Mouse (Mus musculus) midbrain, embryonic 16.5 days (tissue): ENCODE measurements around the gene Snd1. TPM values are rescaled to one million over a fixed set of nuclear protein-coding genes. Genes with fewer than 3 reads are reported as not detected.
A peak's percentile ranks its signal among the peaks of the same experiment; 100 is the strongest.

Experiments
- ATAC-seq: fragments of 200-750 bp; cut with Nextera tagmentation; 2 replicates; pipeline ENCODE4 v1.8.0; 2017; ENCODE audit warnings: moderate TSS enrichment
- H3K27ac ChIP-seq: fragments of 300-500 bp; sonication (generic); 2 replicates; pipeline ENCODE4 v1.5.1; 2014; ENCODE audit warnings: mild to moderate bottlenecking, low read length, mixed read lengths
- H3K27me3 ChIP-seq: fragments of 300-500 bp; sonication (generic); 2 replicates; pipeline ENCODE4 v1.6.1; 2014; ENCODE audit warnings: low read depth, low read length, mixed read lengths; ENCODE audit not compliant: control insufficient read depth, insufficient read depth
- H3K36me3 ChIP-seq: fragments of 300-500 bp; sonication (generic); 2 replicates; pipeline ENCODE4 v1.6.1; 2014; ENCODE audit warnings: mild to moderate bottlenecking, low read length, moderate library complexity, mixed read lengths; ENCODE audit not compliant: control insufficient read depth, insufficient read depth
- H3K4me1 ChIP-seq: fragments of 300-500 bp; sonication (generic); 2 replicates; pipeline ENCODE4 v1.6.1; 2014; ENCODE audit warnings: mild to moderate bottlenecking, low read length, mixed read lengths; ENCODE audit not compliant: control insufficient read depth, insufficient read depth
- H3K4me2 ChIP-seq: fragments of 300-500 bp; sonication (generic); 2 replicates; pipeline ENCODE4 v1.6.1; 2014; ENCODE audit warnings: mild to moderate bottlenecking, low read length, mixed read lengths
- H3K4me3 ChIP-seq: fragments of 300-500 bp; sonication (generic); 2 replicates; pipeline ENCODE4 v1.5.1; 2014; ENCODE audit warnings: low read depth, mild to moderate bottlenecking, low read length, moderate library complexity, mixed read lengths
- H3K9ac ChIP-seq: fragments of 300-500 bp; sonication (generic); 2 replicates; pipeline ENCODE4 v1.6.1; 2014; ENCODE audit warnings: low read depth, low read length, mixed read lengths
- H3K9me3 ChIP-seq: fragments of 300-500 bp; sonication (generic); replicated peaks from 2 replicates; pipeline ENCODE4 v1.6.1; 2014; ENCODE audit warnings: mild to moderate bottlenecking, low read length, mixed read lengths; ENCODE audit not compliant: control insufficient read depth, poor library complexity, severe bottlenecking
- WGBS: fragments of 180-500 bp; shearing (Covaris S2); extraction: QIAGEN DNeasy Blood & Tissue Kit; methylation state at CpG from one replicate; pipeline ENCODE4 v1.1.7; 2014; 5-methylcytosine and 5-hydroxymethylcytosine counted together
- polyA plus RNA-seq: library from polyadenylated mRNA; unstranded; fragments of >200 nt; fragmentation: Nextera tagmentation; extraction: Ambion mirVana; gene quantifications from 2 replicates; pipeline ENCODE4 v1.2.1, GENCODE M21; 2015

Snd1 gene
- polyA plus RNA-seq, 1 experiment from 2014 or later: 82.8 TPM

DNA sequence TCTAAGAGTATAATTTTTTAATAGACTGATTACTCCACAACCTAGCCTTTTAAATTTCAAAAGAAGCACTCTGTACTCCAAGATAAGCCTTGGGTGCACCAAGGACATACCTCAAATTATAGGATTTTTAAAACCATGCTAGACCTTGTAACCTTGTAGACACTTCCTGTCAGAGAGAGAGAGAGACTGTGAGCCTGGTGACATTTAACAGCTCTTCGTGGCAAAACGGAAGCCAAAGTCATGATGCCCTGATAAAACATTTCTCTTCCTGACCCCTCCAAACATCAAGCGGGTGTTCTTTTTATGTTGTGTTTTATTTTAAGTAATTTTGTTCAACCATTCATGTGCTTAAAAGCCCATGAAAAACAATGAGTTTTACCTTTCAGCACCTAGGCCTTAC is 316.9 kb downstream of the Snd1 start:
- no peak overlapping the region for H3K4me2 ChIP-seq
- WGBS: 92% methylated on average over 3 of the region's 3 CpGs
- H3K27me3 ChIP-seq: no peaks in the 10 kb centered on the region
- H3K9ac ChIP-seq: no peak overlapping the region
- no peaks in the 10 kb centered on the region for H3K36me3 ChIP-seq
- no peak for ATAC-seq
- peaks cover 12% of the 10 kb centered on the region for H3K4me1 ChIP-seq
- H3K4me3 ChIP-seq: no peak overlapping the region
- no peak overlapping the region for H3K27ac ChIP-seq
- H3K9me3 ChIP-seq: no peaks in the 10 kb centered on the region

DNA sequence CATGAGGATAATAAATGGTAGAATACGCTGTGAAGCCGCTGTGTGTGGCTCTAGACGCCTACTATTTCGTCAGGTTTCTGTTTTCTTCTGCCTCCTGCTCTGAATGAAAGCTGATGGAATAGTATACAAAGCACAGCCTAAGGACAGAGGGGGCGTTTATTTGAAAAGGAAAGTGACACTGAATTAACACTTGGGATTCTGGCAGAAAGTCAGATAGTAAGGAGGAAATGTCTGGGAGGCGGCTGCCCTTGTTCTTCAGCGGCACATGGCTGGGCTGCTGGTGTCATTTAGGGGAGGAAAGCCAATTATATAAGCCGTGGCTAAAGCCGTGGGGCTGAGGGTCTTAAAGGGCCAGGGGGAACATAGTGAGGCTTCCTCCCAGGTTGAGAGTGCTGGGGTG is 320.4 kb downstream of the Snd1 start:
- WGBS: 11% methylated on average over 9 of the region's 9 CpGs
- Histone ChIP-seq H3K4me2 (no peak overlapping the region), H3K9ac (no peak overlapping the region; the same call in 1 of the 2 replicates), H3K36me3 (no peaks in the 10 kb centered on the region), H3K27me3 (no peaks in the 10 kb centered on the region), H3K4me1 (peaks cover 10% of the 10 kb centered on the region), H3K9me3 (no peaks in the 10 kb centered on the region), H3K27ac (peak overlapping the region; percentile 23; the same call in 1 of the 2 replicates), H3K4me3 (no peak overlapping the region)
- peak; percentile 60; the same call in 1 of the 2 replicates for ATAC-seq

DNA sequence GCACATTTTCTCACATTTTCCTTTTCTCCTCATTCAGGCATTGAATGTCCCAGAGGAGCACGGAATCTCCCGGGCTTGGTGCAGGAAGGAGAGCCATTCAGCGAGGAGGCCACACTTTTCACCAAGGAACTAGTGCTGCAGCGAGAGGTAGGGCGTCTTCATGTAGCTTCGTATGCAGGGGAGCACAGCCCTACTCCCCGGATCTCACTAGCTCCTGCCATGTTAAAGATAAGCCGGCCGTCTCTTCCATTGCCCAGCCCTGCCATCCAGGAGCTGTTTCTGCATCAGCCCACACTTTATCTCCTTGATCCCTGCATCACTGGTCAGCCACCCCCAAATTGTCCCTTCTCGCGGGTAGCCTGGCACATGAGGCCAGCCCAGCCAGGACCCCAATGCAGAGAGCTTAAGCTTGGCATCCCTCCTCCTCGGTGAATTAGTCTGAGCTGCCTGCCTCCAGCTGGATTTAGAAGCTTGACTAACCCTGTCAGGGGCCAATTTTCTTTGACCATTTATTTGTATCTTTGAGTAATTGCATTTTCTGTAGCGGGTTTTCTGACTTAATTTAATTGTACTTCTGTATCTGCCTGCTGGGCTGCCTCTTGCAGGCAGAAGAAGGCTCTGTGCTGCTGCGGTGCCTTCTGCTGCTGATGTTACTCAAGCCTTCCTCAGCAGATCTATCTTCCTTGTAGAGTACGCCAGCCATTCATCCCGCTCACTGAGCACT is 321.0 kb downstream of the Snd1 start:
- H3K27me3 ChIP-seq: no peaks in the 10 kb centered on the region
- 63% methylated on average over 16 of the region's 16 CpGs for WGBS
- H3K9me3 ChIP-seq: no peaks in the 10 kb centered on the region
- 0 out of 2 replicates have a peak overlapping the region, but pooled peaks have one; percentile 35 for H3K9ac ChIP-seq
- H3K4me3 ChIP-seq: no peak overlapping the region
- H3K36me3 ChIP-seq: no peaks in the 10 kb centered on the region
- peaks cover 10% of the 10 kb centered on the region for H3K4me1 ChIP-seq
- no peak overlapping the region for H3K4me2 ChIP-seq
- H3K27ac ChIP-seq: peak overlapping the region; percentile 23; the same call in 1 of the 2 replicates
- ATAC-seq: peak; percentile 50

GRCm38 (mm10) chr6:28799818-28800217 is 324.9 kb downstream of the Snd1 start:
- 97% methylated on average over 2 of the region's 2 CpGs for WGBS
- H3K4me2 ChIP-seq: no peak overlapping the region
- ATAC-seq: no peak
- no peaks in the 10 kb centered on the region for H3K9me3 ChIP-seq
- H3K4me3 ChIP-seq: no peak overlapping the region
- peaks cover 10% of the 10 kb centered on the region for H3K4me1 ChIP-seq
- no peak overlapping the region for H3K27ac ChIP-seq
- H3K9ac ChIP-seq: no peak overlapping the region
- no peaks in the 10 kb centered on the region for H3K27me3 ChIP-seq
- no peaks in the 10 kb centered on the region for H3K36me3 ChIP-seq

GRCm38 (mm10) chr6:28800976-28801375 is 326.0 kb downstream of the Snd1 start:
- Histone ChIP-seq H3K4me2 (no peak overlapping the region), H3K9me3 (no peaks in the 10 kb centered on the region), H3K36me3 (no peaks in the 10 kb centered on the region), H3K4me1 (peaks cover under 1% of the 10 kb centered on the region), H3K27me3 (no peaks in the 10 kb centered on the region), H3K27ac (no peak overlapping the region), H3K4me3 (no peak overlapping the region), H3K9ac (no peak overlapping the region)
- WGBS: 90% methylated on average over 3 of the region's 3 CpGs
- ATAC-seq: no peak

DNA sequence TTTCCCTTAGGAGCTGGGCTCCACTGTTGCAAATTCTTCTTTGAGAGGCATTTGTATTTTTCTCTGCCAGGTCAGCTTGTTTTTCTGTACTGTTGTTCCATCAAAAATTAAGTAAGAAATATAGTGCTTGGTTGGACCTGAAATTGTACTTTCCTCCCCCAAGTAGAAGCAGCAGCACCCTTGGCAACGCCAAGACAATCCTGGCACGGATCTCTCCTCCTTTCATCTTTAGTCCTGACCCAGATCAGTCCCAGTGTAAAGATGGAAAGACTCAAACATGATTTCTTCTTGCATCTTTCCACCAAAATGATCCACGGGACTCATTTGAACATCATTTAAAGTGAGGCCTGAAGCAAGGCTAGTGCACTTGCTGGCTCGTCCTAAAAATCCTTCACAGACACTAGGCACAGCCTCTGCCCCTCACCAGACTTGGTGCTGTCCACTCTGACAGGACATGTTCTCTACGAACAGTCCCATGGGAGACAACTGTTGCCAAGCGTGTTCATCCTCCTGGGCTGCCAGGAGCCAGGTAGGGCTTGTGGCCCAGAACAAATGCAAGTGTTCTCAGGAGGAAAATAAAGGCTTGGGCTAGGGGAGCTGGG is 328.8 kb downstream of the Snd1 start:
- 91% methylated on average over 6 of the region's 6 CpGs for WGBS
- H3K4me3 ChIP-seq: no peak overlapping the region
- no peak for ATAC-seq
- no peaks in the 10 kb centered on the region for H3K9me3 ChIP-seq
- H3K27me3 ChIP-seq: no peaks in the 10 kb centered on the region
- no peaks in the 10 kb centered on the region for H3K4me1 ChIP-seq
- H3K36me3 ChIP-seq: peaks cover 2% of the 10 kb centered on the region; the same call in 1 of the 2 replicates
- no peak overlapping the region for H3K4me2 ChIP-seq
- H3K9ac ChIP-seq: no peak overlapping the region
- no peak overlapping the region for H3K27ac ChIP-seq

GRCm38 (mm10) chr6:28804751-28805150 is 329.8 kb downstream of the Snd1 start:
- H3K27me3 ChIP-seq: no peaks in the 10 kb centered on the region
- no peaks in the 10 kb centered on the region for H3K4me1 ChIP-seq
- H3K4me2 ChIP-seq: no peak overlapping the region
- H3K4me3 ChIP-seq: no peak overlapping the region
- peaks cover 2% of the 10 kb centered on the region; the same call in 1 of the 2 replicates for H3K36me3 ChIP-seq
- H3K9ac ChIP-seq: no peak overlapping the region
- no peaks in the 10 kb centered on the region for H3K9me3 ChIP-seq
- no peak overlapping the region for H3K27ac ChIP-seq
- no peak for ATAC-seq
- 90% methylated on average over 5 of the region's 5 CpGs for WGBS

DNA sequence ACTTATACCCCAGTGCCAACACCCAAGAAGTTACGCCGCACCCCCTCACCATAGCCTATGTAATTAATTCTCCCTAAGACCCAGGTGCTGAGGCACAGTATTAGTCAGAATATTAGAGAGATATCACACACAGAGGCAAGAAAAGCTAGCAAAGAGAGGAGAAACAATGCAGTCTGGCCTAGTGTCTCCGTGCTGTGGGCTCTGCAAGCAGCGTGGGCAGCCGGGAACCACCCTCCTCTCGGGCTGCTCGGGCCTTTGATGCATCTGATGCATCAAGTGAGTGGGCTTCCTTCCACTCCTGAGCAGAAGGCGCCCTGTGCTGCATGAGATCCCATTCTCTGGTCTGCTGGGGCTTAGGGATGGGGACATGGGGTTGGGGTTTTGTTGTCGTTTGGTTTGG is 338.1 kb downstream of the Snd1 start:
- Histone ChIP-seq H3K4me3 (no peak overlapping the region), H3K27ac (no peak overlapping the region), H3K9ac (no peak overlapping the region), H3K36me3 (peaks cover 2% of the 10 kb centered on the region; the same call in 1 of the 2 replicates), H3K9me3 (no peaks in the 10 kb centered on the region), H3K27me3 (no peaks in the 10 kb centered on the region), H3K4me2 (no peak overlapping the region), H3K4me1 (peaks cover 9% of the 10 kb centered on the region; the same call in 1 of the 2 replicates)
- ATAC-seq: no peak
- 77% methylated on average over 9 of the region's 9 CpGs for WGBS

GRCm38 (mm10) chr6:28814895-28815294 is 340.0 kb downstream of the Snd1 start:
- 69% methylated on average over 2 of the region's 2 CpGs for WGBS
- Histone ChIP-seq H3K27me3 (no peaks in the 10 kb centered on the region), H3K4me1 (peaks cover 12% of the 10 kb centered on the region; the same call in 1 of the 2 replicates), H3K9me3 (no peaks in the 10 kb centered on the region), H3K9ac (no peak overlapping the region), H3K36me3 (no peaks in the 10 kb centered on the region), H3K27ac (no peak overlapping the region), H3K4me2 (no peak overlapping the region), H3K4me3 (no peak overlapping the region)
- no peak for ATAC-seq
